Mouse (Mus musculus) cortical plate, adult 2 months (tissue): ENCODE results near the gene Ssx2ip. TPM values are rescaled to one million over a fixed set of nuclear protein-coding genes. Genes with fewer than 3 reads are reported as not detected.
A peak's percentile ranks its signal among the peaks of the same experiment; 100 is the strongest.

Experiments
- H3K27ac ChIP-seq: fragments of 200-500 bp; 2 replicates; pipeline ENCODE4 v1.5.1; 2012; ENCODE audit warnings: low read length, control low read depth, inconsistent platforms; ENCODE audit not compliant: insufficient read depth
- H3K4me1 ChIP-seq: fragments of 200-500 bp; 2 replicates; pipeline ENCODE4 v1.6.1; 2011; ENCODE audit warnings: low read length; ENCODE audit not compliant: control insufficient read depth, insufficient read depth
- H3K4me3 ChIP-seq: fragments of 200-500 bp; 2 replicates; pipeline ENCODE4 v1.5.1; 2011; ENCODE audit warnings: mild to moderate bottlenecking, low read length, control low read depth; ENCODE audit not compliant: insufficient read depth
- CTCF ChIP-seq: fragments of 200-500 bp; IDR thresholded peaks from 2 replicates; pipeline ENCODE4 v1.5.1; 2011; ENCODE audit warnings: mild to moderate bottlenecking, control low read depth, low read length; ENCODE audit not compliant: insufficient read depth; ENCODE audit errors: extremely low read depth
- POLR2A ChIP-seq: fragments of 200-500 bp; IDR thresholded peaks from 2 replicates; pipeline ENCODE4 v1.6.1; 2011; ENCODE audit warnings: mild to moderate bottlenecking, low read length, control low read depth; ENCODE audit not compliant: insufficient read depth; ENCODE audit errors: extremely low read depth
- polyA plus RNA-seq: library from polyadenylated mRNA; depleted of rRNA; stranded (reverse); fragments of >200 nt; gene quantifications from 2 replicates; pipeline ENCODE4 v1.2.3, GENCODE M21; 2012

Gene Ssx2ip
- polyA plus RNA-seq, 1 experiment: 40.7 TPM

DNA sequence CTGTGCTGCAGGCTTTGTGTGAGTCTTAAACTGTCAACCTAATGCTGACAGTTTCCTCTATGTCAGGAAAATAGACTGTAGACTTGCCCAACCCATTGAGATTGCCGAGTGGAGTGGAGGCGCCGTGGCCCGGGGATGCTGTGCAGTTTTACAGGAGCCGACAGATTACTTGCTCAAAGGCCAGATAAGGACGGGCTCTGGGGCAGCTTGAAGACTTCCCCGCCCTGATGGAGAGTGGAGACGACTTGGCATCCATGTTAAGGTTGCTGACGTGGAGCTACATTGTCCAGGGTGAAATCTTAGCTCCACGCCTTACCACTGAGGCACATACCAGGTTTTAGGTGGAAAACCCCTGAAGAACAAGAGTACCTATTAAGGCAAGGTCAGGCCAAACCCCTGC, 43.9 kb downstream of the Ssx2ip start:
- H3K27ac ChIP-seq: no peak overlapping the region
- no peak for TF ChIP-seq POLR2A
- no peak for TF ChIP-seq CTCF
- H3K4me3 ChIP-seq: no peak overlapping the region
- H3K4me1 ChIP-seq: no peaks in the 10 kb centered on the region

DNA sequence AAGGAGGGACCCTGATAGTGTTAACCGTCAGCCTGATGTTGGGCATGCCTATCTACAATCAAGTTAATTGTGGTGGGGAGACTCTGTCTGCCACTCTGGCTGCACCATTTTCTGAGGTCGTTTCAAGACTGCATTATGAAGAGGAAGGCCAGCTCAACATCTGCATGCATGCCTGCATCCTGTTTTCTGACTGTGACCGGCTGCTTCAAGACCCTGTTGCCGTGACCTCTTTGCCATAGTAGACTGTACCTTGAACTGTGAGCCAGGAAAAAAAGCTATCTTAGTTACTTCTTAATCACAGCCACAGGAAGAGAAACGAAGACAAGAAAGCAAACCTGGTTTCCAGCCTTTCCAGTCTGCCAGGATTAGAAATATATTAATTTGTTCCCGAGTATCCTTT, 44.5 kb downstream of the Ssx2ip start:
- H3K4me3 ChIP-seq: no peak overlapping the region
- H3K4me1 ChIP-seq: no peaks in the 10 kb centered on the region
- TF ChIP-seq CTCF (no peak), POLR2A (no peak)
- H3K27ac ChIP-seq: no peak overlapping the region

DNA sequence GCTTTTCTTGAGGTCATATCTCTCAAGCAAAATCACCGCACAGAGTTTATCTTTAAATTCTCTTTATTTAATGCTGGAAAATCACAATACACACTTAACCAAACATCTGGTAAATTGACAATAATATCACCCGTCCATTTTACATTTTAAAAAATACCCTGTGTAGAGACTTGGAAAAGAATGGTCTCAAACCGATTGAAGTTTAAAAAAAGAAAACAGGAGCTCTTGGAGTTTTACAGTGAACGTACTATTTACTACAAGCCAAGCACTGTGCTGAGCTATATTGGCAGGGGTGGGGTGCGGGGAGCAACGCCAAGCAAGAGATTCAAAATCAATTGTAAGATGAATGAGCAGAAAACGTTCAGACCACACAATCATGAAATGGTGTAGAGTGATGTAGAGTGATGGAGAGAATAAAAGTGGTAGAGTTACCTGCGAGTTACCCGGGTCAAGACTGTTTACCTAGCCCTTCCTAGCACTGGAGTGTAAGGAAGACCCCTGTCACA, 45.4 kb downstream of the Ssx2ip start, which contains the start of gene Ctbs:
Gene Ctbs (plus strand): TSS at position 51 of the 506 bp plus-strand sequence.
- Histone ChIP-seq H3K4me3 (peak within 1 kb of the TSS; percentile 73), H3K4me1 (no peaks in the 10 kb centered on the region), H3K27ac (peak within 1 kb of the TSS; percentile 54)
- TF ChIP-seq POLR2A (no peak), CTCF (no peak)

DNA sequence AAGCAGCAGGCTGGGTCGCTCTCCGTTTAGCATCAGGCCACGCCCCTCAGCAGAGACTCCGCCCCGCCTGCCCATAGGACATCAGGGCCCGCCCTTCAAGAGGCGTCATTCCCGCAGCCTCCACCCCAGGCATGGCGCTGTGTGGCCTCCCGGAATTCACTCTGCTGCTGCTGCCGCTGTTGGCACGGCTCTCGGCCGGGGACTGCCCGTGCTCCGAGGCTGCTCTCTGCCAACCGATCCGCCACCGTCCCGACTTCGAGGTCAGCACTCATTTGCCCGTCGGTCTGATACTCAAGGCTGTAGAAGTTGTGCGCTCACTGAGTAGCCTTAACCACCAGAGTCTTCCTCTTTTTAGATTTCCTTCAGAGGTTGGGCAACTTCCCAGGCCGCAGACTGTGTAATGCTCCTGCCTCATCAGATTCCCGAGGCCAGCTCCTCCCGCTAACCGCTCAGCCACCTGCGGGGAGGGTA, 46.0 kb downstream of the Ssx2ip start:
- Histone ChIP-seq H3K4me3 (peak overlapping the region; percentile 73), H3K27ac (peak overlapping the region; percentile 54), H3K4me1 (no peaks in the 10 kb centered on the region)
- no peak for TF ChIP-seq CTCF
- peak; percentile 98 for TF ChIP-seq POLR2A

DNA sequence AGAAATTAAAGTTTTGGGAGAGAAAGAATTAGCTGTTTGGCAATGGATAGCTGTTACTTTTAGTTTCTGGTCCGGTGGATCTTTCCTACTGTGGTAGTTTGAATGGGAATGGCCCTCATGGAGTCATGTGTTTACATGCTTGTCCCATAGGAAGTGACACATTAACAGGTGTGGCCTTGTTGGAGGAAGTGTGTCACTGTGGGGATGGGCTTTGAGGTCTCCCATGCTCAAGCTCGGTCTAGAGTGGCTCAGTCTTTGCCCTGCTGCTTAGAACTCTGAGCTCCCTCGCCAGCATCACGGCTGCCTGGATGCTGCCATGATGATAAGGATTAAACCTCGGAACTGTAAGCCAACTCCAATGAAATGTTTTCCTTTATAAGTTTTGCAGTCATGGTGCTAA, 46.9 kb downstream of the Ssx2ip start:
- Histone ChIP-seq H3K4me3 (no peak overlapping the region), H3K27ac (no peak overlapping the region), H3K4me1 (no peaks in the 10 kb centered on the region)
- TF ChIP-seq POLR2A: no peak
- TF ChIP-seq CTCF: no peak

DNA sequence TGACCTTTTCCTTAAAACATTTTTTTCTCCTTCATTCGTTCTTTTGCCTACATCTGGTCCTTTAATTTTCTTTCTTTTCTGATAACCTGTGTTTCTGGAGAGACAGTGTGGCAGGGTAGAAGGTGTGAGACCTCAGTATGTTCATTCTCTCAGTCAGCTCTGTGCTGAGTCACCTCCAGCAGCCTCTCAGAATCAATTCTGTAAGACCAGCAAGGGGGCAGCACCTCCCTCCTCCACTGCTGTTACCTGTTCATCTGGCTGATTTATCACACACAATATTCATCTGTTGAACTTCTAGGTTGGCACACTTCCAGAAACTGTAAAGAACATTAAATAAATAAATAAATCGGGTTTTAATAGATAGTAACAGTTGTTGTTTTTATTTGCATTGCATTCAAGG, 58.5 kb downstream of the Ssx2ip start:
- TF ChIP-seq CTCF: no peak
- no peak for TF ChIP-seq POLR2A
- Histone ChIP-seq H3K4me3 (no peak overlapping the region), H3K27ac (no peak overlapping the region), H3K4me1 (no peaks in the 10 kb centered on the region)

DNA sequence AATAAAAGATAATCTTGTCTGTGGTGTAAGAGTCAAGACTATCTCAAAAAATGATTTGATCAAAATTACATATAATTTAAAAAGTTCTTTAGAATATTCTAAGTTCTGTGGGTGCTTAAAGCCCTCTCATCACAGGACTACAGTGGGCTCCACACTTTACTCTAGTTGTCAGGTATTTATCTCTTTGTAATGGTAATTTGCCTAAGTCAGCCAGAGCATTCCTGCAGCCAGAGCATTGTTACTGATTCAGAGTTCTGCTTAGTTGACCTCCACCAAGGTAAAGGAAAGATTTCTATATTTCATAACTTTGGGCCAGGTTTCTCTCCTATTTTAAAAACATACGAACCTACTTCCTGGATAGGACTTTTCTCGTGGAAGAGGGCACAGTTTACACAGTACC, 64.8 kb downstream of the Ssx2ip start:
- Histone ChIP-seq H3K27ac (no peak overlapping the region), H3K4me3 (no peak overlapping the region), H3K4me1 (no peaks in the 10 kb centered on the region)
- TF ChIP-seq CTCF (no peak), POLR2A (no peak)

DNA sequence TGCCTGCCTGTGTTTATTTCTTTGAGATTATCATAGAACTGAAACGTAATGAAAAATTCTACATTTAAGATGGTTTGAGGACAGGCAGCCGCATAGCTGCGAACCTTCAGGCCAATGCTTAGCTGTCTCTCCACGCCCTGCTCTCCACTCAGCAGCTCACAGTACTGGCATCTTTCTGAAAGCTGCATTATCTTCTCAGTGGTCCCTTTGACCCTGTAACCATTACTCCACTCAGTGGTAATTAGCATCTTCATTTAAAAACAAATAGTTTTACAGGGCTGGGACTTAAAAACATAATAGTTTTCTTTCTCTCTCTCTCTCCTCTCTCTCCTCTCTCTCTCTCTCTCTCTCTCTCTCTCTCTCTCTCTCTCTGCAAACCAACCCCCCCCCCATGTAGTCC, 68.2 kb downstream of the Ssx2ip start:
- no peaks in the 10 kb centered on the region for H3K4me1 ChIP-seq
- H3K4me3 ChIP-seq: no peak overlapping the region
- TF ChIP-seq POLR2A (no peak), CTCF (no peak)
- no peak overlapping the region for H3K27ac ChIP-seq

DNA sequence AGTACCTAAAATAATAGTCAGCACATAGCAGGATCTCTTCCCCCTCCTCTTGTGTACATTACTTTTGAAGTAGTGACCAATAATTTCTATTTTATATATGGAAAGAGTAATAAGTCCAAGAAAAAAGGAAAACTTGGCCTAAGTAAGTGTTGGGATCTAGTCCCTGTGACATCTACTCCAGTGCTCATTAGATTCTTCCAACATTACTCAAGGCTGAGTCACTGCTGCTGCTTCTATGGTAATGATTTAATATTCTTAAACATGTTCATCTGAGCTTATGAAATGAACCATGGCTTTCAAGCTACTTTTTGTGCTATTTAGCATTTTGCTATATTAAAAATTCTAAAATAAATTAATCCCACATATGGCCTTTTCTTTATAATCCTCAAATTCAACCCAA, 69.3 kb downstream of the Ssx2ip start:
- Histone ChIP-seq H3K27ac (no peak overlapping the region), H3K4me3 (no peak overlapping the region), H3K4me1 (no peaks in the 10 kb centered on the region)
- TF ChIP-seq POLR2A (no peak), CTCF (no peak)

DNA sequence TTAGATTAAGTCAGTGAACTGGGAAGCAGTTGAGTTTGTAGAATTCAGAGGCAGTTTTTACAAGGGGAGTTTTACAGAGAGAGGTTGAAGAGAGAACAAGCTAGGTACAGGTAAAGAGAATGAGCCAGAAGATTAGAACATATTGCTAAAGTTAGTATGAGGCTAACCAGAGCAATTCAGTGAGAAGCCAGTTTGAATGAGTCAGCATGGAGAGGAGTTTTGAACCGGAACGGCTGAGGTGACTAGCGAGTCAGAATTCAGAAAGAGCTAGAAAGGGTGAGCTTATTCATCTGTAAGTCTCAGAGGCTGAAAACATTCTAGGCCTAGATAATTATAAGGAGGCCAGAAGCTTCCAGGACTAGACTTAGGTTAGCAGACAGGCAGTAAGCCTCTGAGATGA, 70.0 kb downstream of the Ssx2ip start:
- TF ChIP-seq POLR2A (no peak), CTCF (no peak)
- no peak overlapping the region for H3K4me3 ChIP-seq
- H3K27ac ChIP-seq: no peak overlapping the region
- no peaks in the 10 kb centered on the region for H3K4me1 ChIP-seq
